Mouse (Mus musculus) ES-CJ7 (cell line): Measurements from ENCODE around the gene Poll.

Experiments used
- DNase-seq: peaks from one replicate; pipeline ENCODE4 v3.0.0; 2011; ENCODE audit warnings: low read depth, low spot score

The Poll gene

GRCm38 (mm10) chr19:45535929-45536328, 24.4 kb downstream of the Poll start:
- no peak for DNase-seq

GRCm38 (mm10) chr19:45535214-45535735, 25.1 kb downstream of the Poll start:
- no peak for DNase-seq

- no peak for DNase-seq
These were observed 26.7 kb downstream of the Poll start for GRCm38 (mm10) chr19:45533617-45534016.

- DNase-seq: no peak
These were observed 28.8 kb downstream of the Poll start for GRCm38 (mm10) chr19:45531554-45531953.

DNA sequence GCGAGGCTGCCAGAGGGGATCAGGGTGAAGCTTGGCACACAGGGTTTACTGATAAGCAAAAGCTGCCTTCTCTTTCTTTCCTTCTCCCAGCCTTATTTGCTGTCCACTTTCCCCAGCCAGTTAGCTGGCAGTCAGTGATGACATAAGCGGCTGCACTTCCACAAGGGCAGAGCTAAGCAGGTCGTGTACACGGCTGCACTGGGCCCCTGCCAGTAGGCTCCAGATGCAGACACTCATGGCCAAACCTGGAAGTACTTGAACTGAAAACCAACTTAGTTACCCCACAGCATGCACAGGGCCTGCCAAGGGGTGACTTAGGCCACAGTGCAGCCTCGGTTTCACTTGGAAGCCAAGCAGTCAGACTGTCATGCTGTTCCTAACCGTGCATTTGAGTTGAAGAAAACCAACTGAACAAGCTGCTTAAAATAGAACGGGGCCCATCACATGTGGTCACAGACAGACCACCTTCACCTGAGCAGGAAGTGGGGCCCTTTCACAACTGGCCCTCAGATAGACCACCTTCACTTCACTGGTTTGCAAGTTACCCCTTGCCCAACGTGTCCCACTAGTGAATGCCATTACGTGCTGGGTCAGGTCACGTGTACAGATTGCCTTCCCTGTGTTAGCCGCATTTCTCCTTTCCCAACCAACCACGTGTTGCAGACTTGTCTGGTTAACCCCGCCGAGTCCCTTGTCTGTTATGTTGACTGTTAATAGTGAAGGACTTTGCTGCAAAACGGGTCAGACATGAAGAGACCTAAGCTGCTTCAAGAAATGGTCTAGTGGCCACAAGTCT, 29.9 kb downstream of the Poll start:
- no peak for DNase-seq

GRCm38 (mm10) chr19:45529294-45529693, 31.0 kb downstream of the Poll start:
- no peak for DNase-seq

GRCm38 (mm10) chr19:45527931-45528534, 32.3 kb downstream of the Poll start:
- no peak for DNase-seq

- DNase-seq: no peak
These were observed 32.9 kb downstream of the Poll start for GRCm38 (mm10) chr19:45527382-45527781.

- no peak for DNase-seq
These were observed 44.1 kb downstream of the Poll start for GRCm38 (mm10) chr19:45516264-45516663.

DNA sequence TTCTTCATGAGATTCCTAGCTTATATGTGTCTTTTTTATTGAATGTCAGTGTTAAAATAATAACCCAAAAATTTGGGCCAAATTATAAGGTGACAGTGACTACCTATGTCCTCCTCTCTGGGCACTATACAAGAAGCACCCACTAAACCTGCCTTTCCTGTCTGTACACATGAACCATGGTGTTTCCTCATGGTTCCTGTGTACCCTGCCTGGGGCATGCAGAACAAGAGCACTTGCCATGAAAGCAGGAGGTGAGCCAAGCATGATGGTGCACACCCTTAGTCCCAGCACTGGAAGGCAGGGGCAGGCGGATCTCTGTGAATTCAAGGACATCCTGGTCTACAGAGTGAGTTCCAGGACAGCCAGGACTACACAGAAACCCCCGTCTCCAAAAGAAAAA, 45.0 kb downstream of the Poll start:
- no peak for DNase-seq

GRCm38 (mm10) chr19:45511406-45511805, 48.9 kb downstream of the Poll start:
- no peak for DNase-seq

- DNase-seq: no peak
These were observed 49.7 kb downstream of the Poll start for GRCm38 (mm10) chr19:45510680-45511079.

DNA sequence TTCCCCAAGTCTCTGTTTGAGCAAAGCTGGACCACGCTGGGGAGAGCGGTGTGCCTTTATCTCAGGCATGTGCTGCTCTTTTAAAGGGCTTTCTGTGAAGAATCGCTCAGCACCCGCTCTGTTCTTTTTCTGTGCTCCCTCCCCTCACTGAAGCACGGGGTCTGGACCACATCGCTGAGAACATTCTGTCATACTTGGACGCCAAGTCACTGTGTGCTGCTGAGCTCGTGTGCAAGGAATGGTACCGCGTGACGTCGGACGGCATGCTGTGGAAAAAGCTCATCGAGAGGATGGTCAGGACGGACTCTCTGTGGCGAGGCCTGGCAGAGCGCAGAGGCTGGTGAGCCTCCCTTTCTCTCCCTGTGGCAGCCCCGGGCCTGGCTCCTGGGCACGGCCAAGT, 52.8 kb downstream of the Poll start:
- no peak for DNase-seq

GRCm38 (mm10) chr19:45505446-45505845, 54.9 kb downstream of the Poll start:
- no peak for DNase-seq
